Mouse (Mus musculus): ENCODE results near the gene Tcf12. TPM values are rescaled to one million over a fixed set of nuclear protein-coding genes. Genes with fewer than 3 reads are reported as not detected.

The Tcf12 gene
- polyA plus RNA-seq, 1 experiment from 2014 or later: 94.8 TPM

DNA sequence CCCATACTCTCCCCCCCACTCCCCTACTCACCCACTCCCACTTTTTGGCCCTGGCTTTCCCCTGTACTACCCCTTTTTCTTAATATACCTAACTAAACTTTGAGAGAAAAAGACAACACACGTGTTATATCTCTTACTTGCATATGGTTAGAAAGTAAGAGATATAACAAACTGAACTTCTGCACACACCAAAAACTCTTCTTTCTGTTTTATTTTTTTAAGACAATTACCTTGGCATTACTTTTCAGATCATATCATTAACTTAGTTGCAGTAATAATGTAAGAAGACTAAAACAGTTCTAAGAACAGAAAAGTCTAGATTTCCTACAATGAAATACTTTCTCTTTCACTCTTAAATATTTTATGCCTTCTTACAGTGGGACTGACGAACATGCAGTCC lies 72.3 kb downstream of the Tcf12 start:
- ATAC-seq (ENCODE audit: low FRiP score) (no peak), DNase-seq (ENCODE audit: low spot score) (no peak)
- no peaks in the 10 kb centered on the region for H3K9me3 ChIP-seq (ENCODE audit: control insufficient read depth, low read length)
- 96% methylated on average over 2 of the region's 2 CpGs for WGBS
- no peak overlapping the region for H3K27ac ChIP-seq
- H3K4me3 ChIP-seq (replicated peaks; ENCODE audit: low read length): no peak overlapping the region
- no peaks in the 10 kb centered on the region for H3K4me1 ChIP-seq (replicated peaks; ENCODE audit: control insufficient read depth, insufficient read depth, low read length)
- no peaks in the 10 kb centered on the region for H3K36me3 ChIP-seq (replicated peaks; ENCODE audit: control insufficient read depth, insufficient read depth)
- no peaks in the 10 kb centered on the region for H3K27me3 ChIP-seq (ENCODE audit: control insufficient read depth, insufficient read depth, low read length)
- H3K4me2 ChIP-seq (replicated peaks): no peak overlapping the region
- H3K9ac ChIP-seq: no peak overlapping the region

DNA sequence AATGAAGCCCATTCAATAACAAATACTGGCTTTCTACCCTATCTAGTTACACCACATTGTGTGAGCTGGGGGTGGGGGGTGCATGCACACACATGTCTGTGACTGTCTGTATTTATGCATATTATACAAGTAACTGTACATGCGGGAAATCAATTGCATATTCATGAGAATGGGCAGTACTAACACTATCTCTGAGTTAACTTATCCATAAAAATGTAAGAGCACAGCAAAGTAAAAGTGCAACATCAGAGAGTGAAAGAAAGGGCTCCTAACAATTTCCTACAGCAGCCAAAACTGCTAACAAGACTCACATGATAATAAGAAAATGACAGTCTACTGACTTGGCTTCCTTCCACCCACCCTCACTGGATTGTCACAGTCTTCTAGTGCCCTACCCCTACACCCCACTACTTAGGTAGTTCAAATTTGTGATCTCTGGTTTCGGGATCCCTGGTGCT lies 74.6 kb downstream of the Tcf12 start:
- no peak overlapping the region for H3K9ac ChIP-seq
- no peaks in the 10 kb centered on the region for H3K27me3 ChIP-seq (ENCODE audit: control insufficient read depth, insufficient read depth, low read length)
- H3K36me3 ChIP-seq (replicated peaks; ENCODE audit: control insufficient read depth, insufficient read depth): no peaks in the 10 kb centered on the region
- no peak overlapping the region for H3K4me3 ChIP-seq (replicated peaks; ENCODE audit: low read length)
- H3K4me1 ChIP-seq (replicated peaks; ENCODE audit: control insufficient read depth, insufficient read depth, low read length): no peaks in the 10 kb centered on the region
- no peak overlapping the region for H3K4me2 ChIP-seq (replicated peaks)
- no peak for ATAC-seq (ENCODE audit: low FRiP score)
- no peak overlapping the region for H3K27ac ChIP-seq
- no peak for DNase-seq (ENCODE audit: low spot score)
- H3K9me3 ChIP-seq (ENCODE audit: control insufficient read depth, low read length): no peaks in the 10 kb centered on the region
- whole genome bisulfite sequencing: 73% methylated on average over 2 of the region's 2 CpGs

DNA sequence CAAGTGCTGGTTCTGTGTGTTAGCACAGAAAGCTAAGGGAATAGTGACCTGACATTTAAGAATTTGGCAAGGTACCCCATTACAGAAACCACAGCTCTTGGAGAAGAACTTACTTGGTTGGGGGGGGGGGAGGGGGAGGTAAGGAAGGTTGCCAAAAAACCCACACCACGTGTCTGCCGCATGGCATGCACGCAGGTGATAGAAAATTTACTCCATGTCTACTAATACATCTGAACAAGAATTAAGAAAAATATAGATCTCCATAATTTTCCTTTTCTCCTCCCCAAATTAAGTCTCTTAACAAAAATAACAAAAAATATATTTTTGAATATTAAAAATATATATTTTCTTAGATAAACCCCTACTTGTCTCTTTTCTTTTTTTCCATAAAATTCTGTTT lies 75.4 kb downstream of the Tcf12 start:
- DNase-seq (ENCODE audit: low spot score): no peak
- 86% methylated on average over 3 of the region's 3 CpGs for WGBS
- Histone ChIP-seq H3K4me3 (replicated peaks; ENCODE audit: low read length) (no peak overlapping the region), H3K9me3 (ENCODE audit: control insufficient read depth, low read length) (no peaks in the 10 kb centered on the region), H3K27ac (no peak overlapping the region), H3K4me1 (replicated peaks; ENCODE audit: control insufficient read depth, insufficient read depth, low read length) (no peaks in the 10 kb centered on the region), H3K27me3 (ENCODE audit: control insufficient read depth, insufficient read depth, low read length) (no peaks in the 10 kb centered on the region), H3K4me2 (replicated peaks) (no peak overlapping the region), H3K9ac (no peak overlapping the region), H3K36me3 (replicated peaks; ENCODE audit: control insufficient read depth, insufficient read depth) (no peaks in the 10 kb centered on the region)
- no peak for ATAC-seq (ENCODE audit: low FRiP score)

DNA sequence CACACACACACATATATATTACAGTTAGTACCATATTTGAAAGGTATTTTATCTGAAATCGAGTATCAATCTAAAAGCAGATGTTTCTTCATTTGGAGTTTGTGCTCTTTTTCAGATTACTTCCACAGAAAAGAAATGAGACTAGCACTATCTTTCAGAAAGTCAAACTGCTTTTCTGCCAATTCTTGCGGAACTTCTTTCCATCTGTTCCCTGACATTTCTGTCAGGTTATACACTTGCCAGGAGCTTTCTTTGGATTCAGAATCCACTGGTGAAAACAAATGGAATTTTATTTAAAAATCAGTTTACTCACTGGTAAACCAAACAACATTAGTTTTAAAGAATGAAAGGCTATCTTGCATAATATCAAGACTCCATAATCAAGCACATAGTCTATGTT lies 78.4 kb downstream of the Tcf12 start:
- no peak overlapping the region for H3K4me3 ChIP-seq (replicated peaks; ENCODE audit: low read length)
- H3K27ac ChIP-seq: no peak overlapping the region
- no peaks in the 10 kb centered on the region for H3K9me3 ChIP-seq (ENCODE audit: control insufficient read depth, low read length)
- no peak overlapping the region for H3K9ac ChIP-seq
- H3K27me3 ChIP-seq (ENCODE audit: control insufficient read depth, insufficient read depth, low read length): no peaks in the 10 kb centered on the region
- no peak for ATAC-seq (ENCODE audit: low FRiP score)
- 0 out of 2 replicates have a peak, but pooled peaks cover 6% of the 10 kb centered on the region for H3K4me1 ChIP-seq (replicated peaks; ENCODE audit: control insufficient read depth, insufficient read depth, low read length)
- no peak overlapping the region for H3K4me2 ChIP-seq (replicated peaks)
- DNase-seq (ENCODE audit: low spot score): no peak
- H3K36me3 ChIP-seq (replicated peaks; ENCODE audit: control insufficient read depth, insufficient read depth): no peaks in the 10 kb centered on the region
- 92% methylated on average over 2 of the region's 2 CpGs for WGBS

DNA sequence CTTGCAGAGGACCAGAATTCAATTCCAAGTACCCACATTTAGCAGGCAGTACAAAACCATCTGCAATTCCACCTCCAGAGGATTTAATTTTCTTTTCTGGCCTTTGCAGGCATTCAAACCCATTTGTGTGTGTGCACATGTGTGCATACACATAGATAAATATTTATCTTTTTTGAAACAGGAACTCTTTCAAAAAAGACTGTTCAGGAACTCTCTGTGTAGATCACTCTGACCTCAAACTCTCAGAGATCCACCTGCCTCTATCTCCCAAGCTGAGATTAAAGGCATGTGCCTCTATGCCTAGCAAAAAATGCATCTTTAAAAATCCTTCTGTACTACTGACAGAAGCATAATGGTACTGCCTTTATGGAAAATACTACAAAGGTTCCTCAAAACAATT lies 81.4 kb downstream of the Tcf12 start:
- Histone ChIP-seq H3K4me1 (replicated peaks; ENCODE audit: control insufficient read depth, insufficient read depth, low read length) (0 out of 2 replicates have a peak, but pooled peaks cover 6% of the 10 kb centered on the region), H3K27me3 (ENCODE audit: control insufficient read depth, insufficient read depth, low read length) (no peaks in the 10 kb centered on the region), H3K36me3 (replicated peaks; ENCODE audit: control insufficient read depth, insufficient read depth) (no peaks in the 10 kb centered on the region), H3K9me3 (ENCODE audit: control insufficient read depth, low read length) (no peaks in the 10 kb centered on the region), H3K9ac (no peak overlapping the region), H3K4me3 (replicated peaks; ENCODE audit: low read length) (no peak overlapping the region), H3K27ac (no peak overlapping the region), H3K4me2 (replicated peaks) (no peak overlapping the region)
- DNase-seq (ENCODE audit: low spot score): no peak
- ATAC-seq (ENCODE audit: low FRiP score): no peak

DNA sequence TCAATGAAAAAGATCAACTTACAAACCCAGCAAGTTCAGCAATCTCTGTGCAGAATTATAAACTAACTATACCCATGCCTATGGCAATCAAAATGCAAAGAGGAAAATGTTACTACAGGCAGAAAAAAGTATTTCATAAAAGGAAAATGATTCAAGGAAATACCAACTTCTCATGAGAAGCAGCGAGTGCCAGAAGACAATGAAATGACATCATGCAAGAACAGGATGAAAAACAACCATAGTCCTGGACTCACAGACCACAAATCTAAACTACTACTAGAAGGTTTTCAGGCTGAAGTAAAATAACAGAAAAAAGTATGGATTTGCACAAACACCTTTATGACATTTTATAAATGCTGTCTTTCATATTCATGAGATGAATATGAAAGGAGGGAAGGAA lies 82.1 kb downstream of the Tcf12 start:
- ATAC-seq (ENCODE audit: low FRiP score) (no peak), DNase-seq (ENCODE audit: low spot score) (no peak)
- Histone ChIP-seq H3K36me3 (replicated peaks; ENCODE audit: control insufficient read depth, insufficient read depth) (no peaks in the 10 kb centered on the region), H3K9me3 (ENCODE audit: control insufficient read depth, low read length) (no peaks in the 10 kb centered on the region), H3K4me3 (replicated peaks; ENCODE audit: low read length) (no peak overlapping the region), H3K27me3 (ENCODE audit: control insufficient read depth, insufficient read depth, low read length) (no peaks in the 10 kb centered on the region), H3K27ac (no peak overlapping the region), H3K4me2 (replicated peaks) (no peak overlapping the region), H3K9ac (no peak overlapping the region), H3K4me1 (replicated peaks; ENCODE audit: control insufficient read depth, insufficient read depth, low read length) (0 out of 2 replicates have a peak, but pooled peaks cover 6% of the 10 kb centered on the region)
- WGBS: 78% methylated on average over 1 of the region's 1 CpGs

DNA sequence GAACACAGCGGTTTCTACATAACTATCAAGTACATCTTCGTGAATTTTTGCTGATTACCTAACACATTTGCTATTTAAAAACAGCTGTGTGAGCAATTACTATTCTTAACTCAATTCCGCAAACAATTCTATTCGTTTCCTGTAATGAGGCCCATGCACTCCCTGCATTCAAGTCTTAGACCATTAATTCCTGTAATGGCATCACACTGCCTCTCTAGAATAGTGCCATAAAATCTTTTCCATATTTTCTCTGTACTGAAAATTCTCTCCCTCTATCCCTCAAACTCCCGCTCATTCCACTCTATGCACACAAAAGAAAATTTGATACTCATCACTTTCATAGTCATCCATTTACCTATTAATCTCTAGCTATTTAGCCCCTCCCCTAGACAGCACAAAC lies 88.4 kb downstream of the Tcf12 start:
- Histone ChIP-seq H3K4me2 (replicated peaks) (no peak overlapping the region), H3K9me3 (ENCODE audit: control insufficient read depth, low read length) (no peaks in the 10 kb centered on the region), H3K27ac (peak overlapping the region; percentile 36; the same call in 1 of the 2 replicates), H3K27me3 (ENCODE audit: control insufficient read depth, insufficient read depth, low read length) (no peaks in the 10 kb centered on the region), H3K4me3 (replicated peaks; ENCODE audit: low read length) (no peak overlapping the region), H3K9ac (no peak overlapping the region), H3K36me3 (replicated peaks; ENCODE audit: control insufficient read depth, insufficient read depth) (no peaks in the 10 kb centered on the region), H3K4me1 (replicated peaks; ENCODE audit: control insufficient read depth, insufficient read depth, low read length) (0 out of 2 replicates have a peak, but pooled peaks cover 4% of the 10 kb centered on the region)
- 80% methylated on average over 5 of the region's 5 CpGs for WGBS
- no peak for ATAC-seq (ENCODE audit: low FRiP score)
- no peak for DNase-seq (ENCODE audit: low spot score)

DNA sequence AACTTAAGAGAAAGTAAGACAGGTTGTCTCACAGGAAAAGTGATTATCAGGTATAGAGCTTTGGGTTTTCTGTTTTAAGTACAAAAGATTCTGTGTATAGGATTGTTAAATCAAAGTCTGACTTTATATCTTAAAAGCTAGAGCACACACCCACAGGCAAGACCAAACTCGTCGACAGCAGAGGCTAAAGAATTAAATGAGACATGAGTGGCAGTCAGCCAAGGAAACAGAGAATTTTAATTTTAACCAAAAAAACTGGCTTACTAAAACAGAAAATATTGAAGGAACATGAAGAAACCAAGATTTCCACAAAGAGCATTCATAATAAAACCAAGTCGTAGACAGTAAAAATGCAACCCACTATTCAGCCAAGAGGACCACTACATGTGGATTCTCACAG lies 90.2 kb downstream of the Tcf12 start:
- Histone ChIP-seq H3K27me3 (ENCODE audit: control insufficient read depth, insufficient read depth, low read length) (no peaks in the 10 kb centered on the region), H3K36me3 (replicated peaks; ENCODE audit: control insufficient read depth, insufficient read depth) (no peaks in the 10 kb centered on the region), H3K9me3 (ENCODE audit: control insufficient read depth, low read length) (no peaks in the 10 kb centered on the region), H3K27ac (no peak overlapping the region), H3K4me2 (replicated peaks) (no peak overlapping the region), H3K4me3 (replicated peaks; ENCODE audit: low read length) (no peak overlapping the region), H3K9ac (no peak overlapping the region), H3K4me1 (replicated peaks; ENCODE audit: control insufficient read depth, insufficient read depth, low read length) (0 out of 2 replicates have a peak, but pooled peaks cover 4% of the 10 kb centered on the region)
- ATAC-seq (ENCODE audit: low FRiP score): no peak
- no peak for DNase-seq (ENCODE audit: low spot score)
- WGBS: 49% methylated on average over 3 of the region's 3 CpGs

DNA sequence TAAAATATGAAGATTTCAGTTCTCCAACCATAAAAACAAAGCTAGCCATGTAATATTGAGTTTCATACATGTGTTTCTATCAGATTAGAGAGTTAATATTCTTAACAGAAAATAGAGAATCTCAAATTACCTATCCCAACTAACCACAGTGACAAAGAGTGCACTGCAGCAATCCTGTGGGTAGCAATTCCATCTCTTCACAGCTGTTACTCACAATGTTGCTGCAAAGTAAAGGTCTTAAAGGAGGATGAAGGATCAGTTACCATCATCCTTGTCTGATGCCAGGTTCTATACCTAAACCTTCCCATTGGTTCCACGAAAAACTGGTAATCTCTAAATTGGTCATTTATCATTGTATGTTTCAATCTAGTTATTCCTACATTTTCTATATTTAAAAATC lies 95.7 kb downstream of the Tcf12 start:
- H3K4me2 ChIP-seq (replicated peaks): no peak overlapping the region
- H3K4me1 ChIP-seq (replicated peaks; ENCODE audit: control insufficient read depth, insufficient read depth, low read length): no peaks in the 10 kb centered on the region
- H3K4me3 ChIP-seq (replicated peaks; ENCODE audit: low read length): no peak overlapping the region
- 98% methylated on average over 1 of the region's 1 CpGs for WGBS
- no peaks in the 10 kb centered on the region for H3K36me3 ChIP-seq (replicated peaks; ENCODE audit: control insufficient read depth, insufficient read depth)
- no peaks in the 10 kb centered on the region for H3K27me3 ChIP-seq (ENCODE audit: control insufficient read depth, insufficient read depth, low read length)
- no peak for ATAC-seq (ENCODE audit: low FRiP score)
- H3K27ac ChIP-seq: no peak overlapping the region
- H3K9ac ChIP-seq: no peak overlapping the region
- DNase-seq (ENCODE audit: low spot score): no peak
- H3K9me3 ChIP-seq (ENCODE audit: control insufficient read depth, low read length): no peaks in the 10 kb centered on the region
